Mouse (Mus musculus) monocyte, adult 2 months (primary cell): ENCODE data around the gene Vmn2r-ps130.
"Not testable (repeated sequence)": the region's sequence is repeated elsewhere in the genome, so short reads cannot be mapped to it uniquely, and the experiment has no call there.

Experiments used
- DNase-seq, 2 experiments: peaks; one replicate each; pipeline ENCODE4 v3.0.0; 2022; ENCODE audit warnings: low spot score in 2 of 2, low read depth in 1 of 2

Vmn2r-ps130 gene

DNA sequence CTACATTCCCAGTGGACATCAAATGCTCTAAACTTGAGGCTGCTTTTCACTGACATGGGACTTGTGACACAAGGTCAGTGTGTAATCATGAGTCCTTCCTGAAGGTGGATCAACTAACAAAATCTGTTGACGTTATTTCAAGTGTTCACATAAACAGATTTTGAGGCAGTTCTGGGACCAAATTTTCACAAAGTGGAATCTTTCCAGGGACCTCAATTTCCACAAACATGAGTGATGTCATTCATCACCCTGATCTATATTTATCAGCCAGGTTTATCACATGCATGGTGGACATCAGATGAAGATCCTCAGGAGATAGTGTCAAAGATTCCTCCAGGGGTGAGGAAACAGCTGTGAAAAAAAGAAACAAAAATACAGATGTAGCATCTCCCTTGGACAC, at the start of gene Vmn2r-ps130:
TSS of gene Vmn2r-ps130 (plus strand) at position 301 of the 400 bp plus-strand sequence.
- DNase-seq, result not testable (repeated sequence)
